Mouse (Mus musculus) liver, adult 2 months (tissue): ENCODE measurements around the gene Fam208a.

Experiments used
- CTCF ChIP-seq: fragments of 200-500 bp; IDR thresholded peaks from 2 replicates; pipeline ENCODE4 v1.5.1; 2011; ENCODE audit warnings: low read depth, low read length, control low read depth
- POLR2A ChIP-seq: fragments of 200-500 bp; IDR thresholded peaks from 2 replicates; pipeline ENCODE4 v1.6.1; 2011; ENCODE audit warnings: low read length, control low read depth; ENCODE audit not compliant: insufficient read depth; ENCODE audit errors: extremely low read depth

- TF ChIP-seq CTCF (no peak), POLR2A (no peak)
Measured at GRCm38 (mm10) chr14:27440921-27441320, 12.3 kb downstream of the Fam208a start.
